Mouse (Mus musculus) heart, adult 2 months (tissue): ENCODE measurements at regions not wholly inside any gene's neighbourhood (a gene's known extent, or its start where the extent isn't known, plus 50 kb on each side); places are given as distances from the start of the nearest gene placed in this dataset.

Source experiments
- DNase-seq, 2 experiments: peaks; one replicate each; pipeline ENCODE4 v3.0.0; 2021
- H3K27ac ChIP-seq: fragments of 200-600 bp; 2 replicates; pipeline ENCODE4 v1.8.1; 2022
- H3K27me3 ChIP-seq: fragments of 200-500 bp; 2 replicates; pipeline ENCODE4 v1.6.1; 2012; ENCODE audit warnings: mild to moderate bottlenecking, low read length, inconsistent platforms, mixed read lengths; ENCODE audit not compliant: control insufficient read depth, insufficient read depth
- H3K36me3 ChIP-seq: fragments of 200-500 bp; 2 replicates; pipeline ENCODE4 v1.6.1; 2012; ENCODE audit warnings: low read length, inconsistent platforms; ENCODE audit not compliant: control insufficient read depth, insufficient read depth
- H3K4me1 ChIP-seq: fragments of 200-500 bp; 2 replicates; pipeline ENCODE4 v1.6.1; 2011; ENCODE audit warnings: low read length; ENCODE audit not compliant: control insufficient read depth, insufficient read depth
- H3K4me3 ChIP-seq: fragments of 200-600 bp; 2 replicates; pipeline ENCODE4 v1.8.1; 2022
- H3K79me2 ChIP-seq: fragments of 200-500 bp; replicated peaks from 2 replicates; pipeline ENCODE4 v1.6.1; 2012; ENCODE audit warnings: mild to moderate bottlenecking, inconsistent platforms, low read length, moderate library complexity, mixed read lengths; ENCODE audit not compliant: control insufficient read depth, insufficient read depth
- H3K9ac ChIP-seq: fragments of 200-500 bp; 2 replicates; pipeline ENCODE4 v1.6.1; 2012; ENCODE audit warnings: low read depth, mild to moderate bottlenecking, control low read depth, inconsistent platforms, low read length, mixed read lengths
- CTCF ChIP-seq: fragments of 200-600 bp; IDR thresholded peaks from 2 replicates; pipeline ENCODE4 v1.8.1; 2022; ENCODE audit warnings: antibody characterized with exemption, mild to moderate bottlenecking, moderate library complexity
- EP300 ChIP-seq: fragments of 200-500 bp; IDR thresholded peaks from 2 replicates; pipeline ENCODE4 v1.6.1; 2011; ENCODE audit warnings: low read depth, low read length, control low read depth; ENCODE audit not compliant: insufficient read depth
- POLR2A ChIP-seq: fragments of 200-500 bp; IDR thresholded peaks from 2 replicates; pipeline ENCODE4 v1.6.1; 2011; ENCODE audit warnings: mild to moderate bottlenecking, low read depth, low read length, control low read depth; ENCODE audit not compliant: insufficient read depth
- WGBS: fragments of 180-500 bp; shearing (Covaris S2); methylation state at CpG from one replicate; pipeline ENCODE4 v1.1.7; 2018; 5-methylcytosine and 5-hydroxymethylcytosine counted together
- intact Hi-C: fragments of 180-260 bp; cut with DNase I; formaldehyde crosslinking; loops from one replicate; pipeline ENCODE4 v1.15.1; 2025

GRCm38 (mm10) chr1:184281768-184282167 is 247.7 kb upstream of the 1700056E22Rik start:
- H3K9ac ChIP-seq, result no peak overlapping the region
- no peak overlapping the region for H3K27ac ChIP-seq
- no peaks in the 10 kb centered on the region for H3K79me2 ChIP-seq
- 0 out of 2 replicates have a peak, but pooled peaks cover 2% of the 10 kb centered on the region for H3K27me3 ChIP-seq
- H3K4me1 ChIP-seq, result no peaks in the 10 kb centered on the region
- no peaks in the 10 kb centered on the region for H3K36me3 ChIP-seq
- TF ChIP-seq CTCF, result no peak
- no peak for TF ChIP-seq POLR2A
- TF ChIP-seq EP300, result no peak
- no peak for DNase-seq
- WGBS, result 48% methylated on average over 5 of the region's 5 CpGs
- intact Hi-C loops, result loop anchor here (10.0 kb wide), 1 partner anchor 583 kb away; no protein-coding TSS in a partner anchor
- H3K4me3 ChIP-seq, result no peak overlapping the region

- no peaks in the 10 kb centered on the region for H3K79me2 ChIP-seq
- no peak overlapping the region for H3K9ac ChIP-seq
- H3K4me3 ChIP-seq, result no peak overlapping the region
- no peaks in the 10 kb centered on the region for H3K4me1 ChIP-seq
- H3K27ac ChIP-seq, result peak overlapping the region; percentile 31
- no peaks in the 10 kb centered on the region for H3K36me3 ChIP-seq
- DNase-seq, result peak in 1 of 2 experiments; percentile 20
- WGBS, result 44% methylated on average over 10 of the region's 10 CpGs
- TF ChIP-seq POLR2A, result no peak
- TF ChIP-seq EP300, result no peak
- no peak for TF ChIP-seq CTCF
- 0 out of 2 replicates have a peak, but pooled peaks cover 2% of the 10 kb centered on the region for H3K27me3 ChIP-seq
- intact Hi-C loops, result no loop called here
Observed at GRCm38 (mm10) chr1:184279263-184279662, 245.2 kb upstream of the 1700056E22Rik start.

- no peak overlapping the region for H3K9ac ChIP-seq
- H3K4me3 ChIP-seq, result no peak overlapping the region
- TF ChIP-seq EP300 (no peak), POLR2A (no peak), CTCF (no peak)
- H3K79me2 ChIP-seq, result no peaks in the 10 kb centered on the region
- no peaks in the 10 kb centered on the region for H3K36me3 ChIP-seq
- intact Hi-C loops, result no loop called here
- no peak overlapping the region for H3K27ac ChIP-seq
- 45% methylated on average over 2 of the region's 2 CpGs for whole genome bisulfite sequencing
- DNase-seq, result no peak
- H3K27me3 ChIP-seq, result no peaks in the 10 kb centered on the region
- no peaks in the 10 kb centered on the region for H3K4me1 ChIP-seq
Observed at GRCm38 (mm10) chr1:184277001-184277400, 242.9 kb upstream of the 1700056E22Rik start.

GRCm38 (mm10) chr1:184275877-184276276 is 241.8 kb upstream of the 1700056E22Rik start:
- H3K36me3 ChIP-seq, result no peaks in the 10 kb centered on the region
- WGBS, result 51% methylated on average over 9 of the region's 9 CpGs
- H3K79me2 ChIP-seq, result no peaks in the 10 kb centered on the region
- H3K27ac ChIP-seq, result no peak overlapping the region
- TF ChIP-seq CTCF (no peak), POLR2A (no peak), EP300 (no peak)
- DNase-seq, result no peak
- H3K9ac ChIP-seq, result no peak overlapping the region
- H3K4me3 ChIP-seq, result no peak overlapping the region
- intact Hi-C loops, result no loop called here
- no peaks in the 10 kb centered on the region for H3K27me3 ChIP-seq
- H3K4me1 ChIP-seq, result no peaks in the 10 kb centered on the region

- H3K4me1 ChIP-seq, result no peaks in the 10 kb centered on the region
- no peaks in the 10 kb centered on the region for H3K79me2 ChIP-seq
- H3K9ac ChIP-seq, result no peak overlapping the region
- H3K27me3 ChIP-seq, result no peaks in the 10 kb centered on the region
- intact Hi-C loops, result no loop called here
- no peaks in the 10 kb centered on the region for H3K36me3 ChIP-seq
- WGBS, result 95% methylated on average over 3 of the region's 3 CpGs
- TF ChIP-seq CTCF (no peak), EP300 (no peak), POLR2A (no peak)
- no peak overlapping the region for H3K4me3 ChIP-seq
- H3K27ac ChIP-seq, result no peak overlapping the region
- no peak for DNase-seq
Observed at GRCm38 (mm10) chr1:184275396-184275795, 241.3 kb upstream of the 1700056E22Rik start.

- Histone ChIP-seq H3K4me1 (no peaks in the 10 kb centered on the region), H3K9ac (no peak overlapping the region), H3K27ac (no peak overlapping the region), H3K36me3 (no peaks in the 10 kb centered on the region), H3K4me3 (no peak overlapping the region), H3K79me2 (no peaks in the 10 kb centered on the region), H3K27me3 (no peaks in the 10 kb centered on the region)
- DNase-seq, result no peak
- 74% methylated on average over 6 of the region's 6 CpGs for WGBS
- TF ChIP-seq POLR2A (no peak), CTCF (no peak), EP300 (no peak)
- intact Hi-C loops, result no loop called here
Observed at GRCm38 (mm10) chr1:184274704-184275103, 240.6 kb upstream of the 1700056E22Rik start.
